Mouse (Mus musculus): ENCODE data around the gene Cd96.

- TF ChIP-seq POLR2AphosphoS2 (IDR thresholded peaks at IDR 0.05; ENCODE audit: insufficient read length, low read depth): no peak
- no peak for TF ChIP-seq USF1 (IDR thresholded peaks at IDR 0.05; ENCODE audit: low read depth)
- no peak for TF ChIP-seq POLR2A (IDR thresholded peaks at IDR 0.05; ENCODE audit: insufficient read length, low read depth)
- no peak for TF ChIP-seq REST (IDR thresholded peaks at IDR 0.05; ENCODE audit: insufficient read depth, insufficient read length)
- TF ChIP-seq MAX (IDR thresholded peaks at IDR 0.05; ENCODE audit: low read depth): no peak
- TF ChIP-seq CEBPB (IDR thresholded peaks at IDR 0.05; ENCODE audit: insufficient read depth, poor library complexity, severe bottlenecking): no peak
- no peak for TF ChIP-seq TCF12 (IDR thresholded peaks at IDR 0.05; ENCODE audit: insufficient read depth, poor library complexity, severe bottlenecking)
These were observed 33.1 kb downstream of the Cd96 start for GRCm38 (mm10) chr16:46086874-46087473.

Data from myocyte (in vitro differentiated cells).